Mouse (Mus musculus): ENCODE measurements around the gene Efcab10.
A peak's percentile ranks its signal among the peaks of the same experiment; 100 is the strongest.

Gene Efcab10

DNA sequence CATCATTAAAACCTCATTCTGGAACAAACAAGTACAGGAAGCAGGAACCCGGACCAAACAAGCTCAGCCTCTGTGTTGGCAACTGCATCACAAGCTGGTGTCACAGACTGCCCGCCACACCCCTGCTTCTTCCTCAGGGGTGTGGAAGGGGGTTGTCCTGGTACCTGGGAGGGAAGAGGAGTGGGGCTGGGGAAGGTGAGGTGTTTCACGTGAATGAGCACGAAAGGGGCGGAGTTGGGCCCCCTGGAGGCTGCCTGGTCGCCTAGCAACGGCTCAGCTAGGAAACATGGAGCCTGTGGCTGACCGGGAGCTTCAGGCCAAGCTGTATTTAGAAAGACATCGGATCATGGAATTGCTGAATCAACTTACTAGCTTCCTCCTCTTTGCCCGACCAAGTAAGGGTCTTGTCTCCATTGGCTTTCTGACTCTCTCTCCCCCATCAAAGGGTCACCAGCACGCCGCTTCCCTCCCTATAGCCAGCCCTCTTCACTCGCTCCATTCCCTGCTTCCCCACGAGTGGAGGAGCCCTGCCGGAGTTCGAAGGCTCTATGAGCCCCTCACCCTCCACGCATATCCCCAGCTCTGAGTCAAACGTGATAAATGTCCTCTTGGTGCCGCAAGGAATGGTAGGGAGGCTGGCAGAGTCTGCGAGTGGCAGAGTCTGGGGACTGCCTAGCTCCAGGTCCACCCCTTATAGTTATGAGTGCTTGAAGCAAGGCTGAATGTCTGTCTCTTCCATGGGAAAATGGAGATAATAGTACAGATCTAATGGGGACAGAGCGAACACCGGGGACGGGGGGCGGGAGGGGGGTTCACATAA lies at the start of gene Efcab10:
Gene Efcab10 (plus strand): TSS at position 51 of the 820 bp plus-strand sequence.
- peak; percentile 67 for DNase-seq

DNA sequence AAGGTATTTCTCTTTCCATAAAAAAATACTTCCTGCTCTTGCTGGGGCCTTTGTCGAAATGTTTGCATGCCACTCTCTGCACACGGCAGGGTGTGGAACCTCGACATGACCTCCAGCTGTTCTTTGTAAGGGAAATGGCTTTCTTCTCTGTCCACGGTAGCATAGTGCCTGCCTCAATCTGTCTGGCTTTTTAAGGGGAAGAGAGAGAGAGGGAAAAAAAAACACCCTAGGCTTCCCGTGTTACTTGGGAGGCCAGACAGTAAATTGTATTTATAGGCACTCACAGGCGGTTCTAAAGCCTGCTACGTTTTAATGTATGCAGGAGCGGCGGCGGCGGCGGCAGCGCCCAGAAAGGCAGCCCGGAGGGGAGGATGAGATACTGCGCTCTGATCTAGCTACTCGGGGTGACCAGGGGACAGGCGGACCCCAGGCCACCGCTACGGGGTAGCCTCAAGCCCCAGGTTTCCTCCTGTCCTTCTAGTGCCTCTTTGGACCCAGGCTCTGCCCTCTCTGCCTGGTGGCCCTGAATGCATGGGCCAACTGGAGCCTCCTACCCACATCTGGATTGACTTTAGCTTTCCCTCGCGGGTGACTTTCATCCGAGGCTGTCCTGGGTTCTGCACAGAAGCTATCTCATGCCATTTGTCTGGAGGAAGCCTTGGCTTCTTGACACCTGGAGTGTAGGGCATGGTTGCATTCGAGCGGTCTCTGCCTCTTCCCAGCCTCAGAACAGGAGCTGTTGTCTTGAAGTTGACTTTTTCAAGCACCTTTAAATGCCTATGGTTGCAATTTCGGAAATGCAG lies 49.5 kb upstream of the Efcab10 start:
- peak; percentile 66 for DNase-seq

DNA sequence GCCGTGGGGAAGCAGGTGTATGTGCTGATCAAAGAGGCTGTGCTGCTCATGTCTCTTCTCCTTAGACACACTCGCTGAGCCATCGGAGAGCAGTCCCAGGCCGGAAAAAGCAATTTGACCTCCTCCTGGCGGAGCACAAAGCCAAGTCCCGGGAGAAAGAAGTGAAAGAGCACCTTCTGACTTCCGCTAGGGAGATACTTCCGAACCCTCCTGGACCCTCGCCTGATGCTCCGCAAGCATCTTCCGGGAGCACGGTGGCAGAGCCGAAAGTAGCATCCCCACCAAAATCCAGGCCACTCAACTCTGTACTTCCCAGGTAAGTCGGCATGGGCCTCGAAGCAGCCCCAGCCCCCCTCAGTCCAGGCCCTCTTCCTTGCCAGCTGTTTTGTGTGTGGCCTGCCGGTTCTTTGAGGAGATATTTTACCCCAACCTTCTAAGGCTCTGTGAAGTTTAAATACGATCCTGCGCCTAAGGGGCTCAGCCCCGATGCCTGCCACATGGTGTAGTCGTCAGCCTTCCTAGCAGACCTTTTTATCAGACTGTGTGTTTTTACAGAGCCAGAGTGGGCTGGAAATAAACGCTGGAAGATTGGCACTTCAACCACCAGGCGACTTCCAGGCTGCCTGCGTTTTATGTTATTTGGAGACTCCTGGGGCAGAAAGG lies 48.8 kb upstream of the Efcab10 start:
- DNase-seq: no peak

DNA sequence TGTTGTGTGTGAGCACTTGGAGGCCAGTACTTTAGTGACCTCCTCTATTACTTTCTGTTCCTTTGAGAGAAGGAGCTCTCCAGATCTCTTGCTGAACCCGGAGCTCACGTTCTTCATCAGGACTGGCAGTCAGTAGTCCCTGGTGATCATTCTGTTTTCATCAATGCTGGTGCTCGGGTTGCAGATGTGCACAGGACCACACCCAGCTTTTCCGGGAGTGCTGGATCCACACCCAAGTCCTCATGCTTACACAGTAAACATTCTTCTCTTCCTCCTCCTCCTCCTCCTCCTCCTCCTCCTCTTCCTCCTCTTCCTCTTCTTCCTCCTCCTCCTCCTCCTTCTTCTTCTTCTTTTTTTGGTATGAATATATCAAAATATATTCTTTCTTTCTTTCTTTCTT lies 42.0 kb upstream of the Efcab10 start:
- DNase-seq: no peak

DNA sequence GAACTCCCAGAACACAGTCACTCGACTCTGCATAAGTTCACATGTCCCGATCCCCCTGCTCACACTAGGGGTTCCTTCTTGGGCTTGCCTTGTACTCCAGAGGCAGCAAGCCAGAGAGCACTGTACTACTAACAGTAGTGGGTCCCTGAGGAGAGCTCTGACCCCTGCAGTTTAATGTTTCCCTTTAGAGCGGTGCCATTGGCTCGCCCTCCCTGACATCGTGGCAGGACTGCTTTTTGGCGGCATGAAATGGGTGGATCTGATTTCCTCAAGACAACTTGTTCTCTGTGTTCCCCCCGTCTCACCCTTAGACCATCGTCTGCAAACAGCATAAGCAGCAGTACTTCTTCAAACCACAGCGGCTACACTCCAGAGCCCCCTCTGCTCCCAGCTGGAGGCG lies 36.3 kb upstream of the Efcab10 start:
- no peak for DNase-seq

DNA sequence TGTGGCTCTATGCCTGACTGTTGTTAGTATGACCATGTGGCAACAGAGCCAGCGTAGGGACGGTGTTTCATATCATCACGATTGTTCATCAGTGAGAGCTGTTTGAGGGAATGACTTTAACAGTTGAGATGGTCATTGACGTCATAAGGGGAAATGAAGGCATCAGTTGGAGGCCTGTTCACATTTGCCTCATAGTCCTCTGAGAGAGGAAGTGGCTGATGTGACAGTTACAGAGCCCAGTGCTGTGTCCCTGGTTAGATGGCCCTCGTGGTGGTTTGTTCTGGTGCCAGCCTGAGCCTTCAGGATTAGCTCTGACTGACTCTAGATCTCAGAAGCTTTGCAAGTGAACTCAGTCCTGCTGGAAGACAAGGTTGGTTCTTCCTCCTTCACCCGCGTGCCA lies 35.4 kb upstream of the Efcab10 start:
- DNase-seq: no peak

DNA sequence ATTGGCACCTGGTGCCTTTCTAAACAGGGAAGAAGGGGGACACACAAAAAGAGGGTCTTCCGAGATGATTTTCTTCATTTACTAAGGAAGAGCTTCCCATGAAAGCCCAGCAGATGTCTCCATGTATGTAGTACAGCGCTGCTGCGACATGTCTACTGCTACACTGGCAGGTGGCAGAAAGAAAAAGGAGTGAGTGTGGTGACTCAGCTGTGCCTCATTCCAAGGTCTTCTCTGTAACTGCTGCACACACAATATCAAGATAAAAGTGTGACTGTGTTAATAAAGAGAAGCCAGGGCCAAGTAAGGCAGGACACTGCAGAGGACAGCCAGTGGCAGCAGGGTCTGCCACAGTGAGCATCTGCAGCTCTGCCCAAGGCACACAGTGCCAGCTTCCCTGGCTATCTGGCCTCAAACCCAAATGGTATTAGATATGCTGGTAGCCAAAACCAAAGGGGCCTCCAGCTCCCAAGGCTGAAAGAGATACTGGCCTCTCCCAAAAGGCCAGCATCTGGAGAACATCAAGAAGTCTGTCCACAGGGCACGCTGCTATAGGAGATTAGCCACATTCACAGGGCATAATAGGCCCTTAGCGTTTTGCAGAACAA lies 34.7 kb upstream of the Efcab10 start:
- DNase-seq: peak; percentile 48

DNA sequence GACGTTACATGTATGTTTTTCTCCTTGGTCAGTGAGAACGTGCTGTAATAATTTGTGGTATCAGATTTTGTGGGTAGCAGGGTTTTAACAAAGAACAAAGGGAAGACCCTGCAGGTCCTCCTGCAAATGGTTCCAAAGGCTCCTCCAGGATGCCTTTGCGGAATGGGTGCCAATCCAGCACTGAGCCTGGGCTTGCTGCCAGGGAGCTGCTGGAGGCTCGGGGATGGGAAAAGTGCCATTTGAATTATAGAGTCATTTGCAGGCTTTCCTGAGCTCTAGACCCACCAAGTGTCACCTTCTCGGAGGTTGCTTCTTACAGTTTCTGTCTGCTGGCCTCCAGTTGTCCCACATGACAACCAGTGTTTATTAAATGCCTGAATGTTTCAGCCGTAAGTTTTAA lies 33.9 kb upstream of the Efcab10 start:
- peak; percentile 84 for DNase-seq

DNA sequence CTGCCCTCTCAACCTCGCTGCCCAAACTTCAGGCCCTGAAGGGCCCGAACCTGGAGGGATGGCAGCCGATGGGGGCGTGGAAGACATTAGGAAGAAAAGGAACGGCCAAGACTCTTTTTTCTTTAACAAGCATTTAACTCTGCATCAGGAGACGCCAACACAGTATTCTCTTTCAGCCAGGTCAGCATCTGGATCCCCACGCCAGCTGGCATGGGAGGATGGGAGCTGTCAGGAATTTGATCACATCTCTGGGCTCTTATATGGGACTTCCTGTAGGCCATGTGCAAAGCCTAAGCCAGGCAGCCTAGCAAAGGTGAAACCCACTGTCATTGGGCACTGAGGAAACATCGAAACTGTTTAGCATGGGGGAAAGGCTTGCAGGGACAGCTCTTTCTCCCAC lies 30.1 kb upstream of the Efcab10 start:
- DNase-seq: no peak

DNA sequence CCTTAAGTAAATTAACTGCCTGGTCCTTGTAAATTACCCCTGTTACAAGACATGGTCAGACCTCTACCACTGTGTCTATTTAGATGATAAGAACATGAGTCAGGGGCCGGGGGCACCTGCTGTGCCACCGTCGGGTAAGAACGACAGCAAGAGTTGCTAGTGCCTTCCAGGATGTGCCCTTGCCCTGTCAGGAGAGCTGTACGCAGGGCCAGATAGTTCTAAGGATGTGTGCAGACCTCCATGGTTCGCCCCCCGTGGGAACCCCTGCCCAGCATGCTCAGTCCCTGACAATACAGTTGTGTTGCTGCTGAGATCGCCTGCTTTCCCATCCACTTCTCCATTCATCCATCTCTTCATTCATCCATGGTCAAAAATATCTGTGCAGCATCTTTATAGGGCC lies 29.5 kb upstream of the Efcab10 start:
- DNase-seq: no peak

DNA sequence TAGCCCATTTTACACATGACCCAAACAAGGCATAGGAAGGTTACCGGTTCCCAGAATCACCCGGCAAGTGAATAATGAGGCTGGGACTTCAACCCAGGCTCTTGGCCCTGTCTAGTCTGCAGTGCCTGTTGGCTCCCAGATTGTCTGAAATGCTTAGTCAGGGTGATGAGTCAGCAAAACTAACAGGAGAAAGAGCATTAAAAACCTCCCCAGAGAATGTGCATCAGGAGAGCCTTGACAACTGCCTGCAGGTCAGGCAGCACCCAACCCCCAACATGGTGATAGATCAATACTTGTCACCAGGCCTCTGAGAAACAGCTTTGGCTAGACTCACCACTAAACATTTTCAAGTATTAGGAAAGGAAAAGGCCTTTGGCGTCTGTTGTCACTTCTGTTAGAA lies 25.1 kb upstream of the Efcab10 start:
- DNase-seq: no peak

DNA sequence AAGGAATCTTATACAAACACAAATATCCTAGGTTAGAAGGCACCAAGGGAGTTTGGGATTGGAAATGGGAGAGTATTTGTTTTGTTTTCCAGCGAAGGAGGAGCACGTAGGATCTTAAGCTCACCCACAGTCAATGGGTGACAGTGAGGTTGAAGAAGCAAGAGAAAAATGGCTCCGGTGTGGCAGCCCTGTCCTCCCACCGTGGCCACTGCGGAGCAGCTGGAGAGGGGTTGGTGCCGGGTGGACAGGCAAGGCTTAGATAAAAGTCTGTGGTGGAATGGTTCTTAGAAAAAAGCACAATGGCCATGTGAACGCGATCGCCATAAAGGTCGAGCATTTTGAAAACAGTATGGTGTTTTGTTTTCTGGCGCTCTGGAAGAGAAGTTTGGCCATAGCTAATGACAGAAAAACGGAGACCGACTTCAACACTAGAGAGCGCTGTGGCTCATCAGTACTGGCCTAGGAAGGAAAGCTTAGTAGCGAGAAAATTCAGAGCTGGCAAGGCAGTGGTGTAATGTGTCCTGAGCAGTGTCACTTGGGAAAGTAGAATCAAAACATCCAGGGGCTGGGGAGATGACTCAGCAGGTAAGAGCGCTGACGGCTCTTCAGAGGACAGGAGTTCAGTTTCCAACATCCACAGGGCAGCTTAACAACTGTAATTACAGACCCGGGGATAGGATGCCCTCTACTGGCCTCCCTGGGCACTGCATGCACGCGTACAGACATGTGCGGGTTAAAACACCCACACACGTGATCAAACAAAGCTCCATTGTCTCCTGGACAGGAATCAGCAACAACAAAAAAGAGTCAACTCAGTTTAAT lies 14.8 kb upstream of the Efcab10 start:
- DNase-seq: peak; percentile 63

DNA sequence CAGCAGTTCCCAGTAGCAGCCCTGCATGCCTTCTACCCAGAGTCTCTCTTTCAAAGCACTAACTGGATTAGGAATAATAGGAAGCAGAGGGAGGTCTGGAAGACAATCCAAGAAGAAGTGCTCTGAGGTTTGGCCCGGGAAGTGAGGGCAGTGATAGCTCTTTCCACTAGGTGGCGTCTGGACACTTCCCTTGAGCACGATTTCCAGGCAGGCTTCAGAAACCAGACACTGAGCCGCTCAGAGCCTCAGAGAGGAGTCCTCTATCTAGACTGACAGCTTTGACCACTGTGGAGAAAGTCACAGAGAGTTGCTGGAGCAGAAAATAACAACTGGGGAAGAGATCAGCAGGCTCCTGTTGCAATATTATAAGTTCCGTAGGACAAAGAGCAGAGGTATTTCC lies 5.8 kb upstream of the Efcab10 start:
- DNase-seq: peak; percentile 78

DNA sequence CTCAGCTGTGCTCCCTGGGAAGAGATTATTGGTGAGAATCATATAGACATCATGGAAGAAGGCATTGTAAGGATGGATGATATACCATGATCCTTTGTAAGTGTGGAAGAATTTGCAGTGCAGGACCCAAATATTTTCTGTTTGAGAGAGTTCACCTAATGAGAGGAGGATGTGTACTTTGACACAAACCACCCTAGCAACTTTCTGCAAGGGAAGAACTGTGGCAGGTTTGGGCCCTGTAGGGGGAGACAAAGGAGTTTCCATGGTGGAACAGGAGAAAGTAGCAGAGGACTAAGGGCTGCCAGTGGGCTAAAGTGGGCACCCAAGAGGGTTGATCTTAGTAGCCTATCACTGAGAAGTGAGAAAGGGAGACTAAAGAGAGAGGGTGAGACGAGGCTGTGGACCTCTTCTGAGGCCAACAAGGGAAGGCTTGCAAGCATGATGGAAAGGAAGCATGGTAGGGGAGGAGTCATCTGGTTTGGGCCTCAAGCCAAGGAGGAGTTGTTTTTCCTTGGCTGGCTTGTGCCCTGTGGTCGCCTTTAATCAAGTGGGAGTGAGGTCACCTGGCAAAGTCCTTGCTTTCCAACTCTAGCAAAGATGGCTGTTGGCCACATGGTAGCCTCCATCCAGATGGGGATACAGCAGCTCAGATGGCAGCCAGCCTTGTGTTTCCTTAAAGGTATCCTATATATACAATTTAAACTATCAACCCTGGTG lies 3.7 kb upstream of the Efcab10 start:
- DNase-seq: no peak

DNA sequence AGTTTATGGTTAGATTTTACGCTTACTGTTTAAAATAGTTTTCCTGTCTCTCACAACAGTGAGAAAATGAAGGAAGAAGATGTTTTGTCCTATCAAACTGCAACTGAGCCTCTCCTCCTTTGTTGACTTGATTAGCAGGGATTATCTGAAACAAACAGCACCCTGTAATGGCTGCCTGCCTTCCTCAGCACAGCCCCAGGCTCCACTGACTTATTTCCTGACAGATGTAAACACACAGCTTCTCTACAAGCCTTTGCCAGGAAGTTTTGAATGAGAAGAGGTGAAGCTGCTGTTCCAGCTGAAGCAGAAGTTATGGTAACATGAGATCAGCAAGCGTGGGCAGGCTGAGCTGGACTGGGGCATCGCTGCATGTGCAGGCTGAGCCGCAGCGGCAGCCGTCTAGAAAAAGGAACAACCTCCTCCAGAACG lies 8.6 kb downstream of the Efcab10 start:
- peak; percentile 49 for DNase-seq

DNA sequence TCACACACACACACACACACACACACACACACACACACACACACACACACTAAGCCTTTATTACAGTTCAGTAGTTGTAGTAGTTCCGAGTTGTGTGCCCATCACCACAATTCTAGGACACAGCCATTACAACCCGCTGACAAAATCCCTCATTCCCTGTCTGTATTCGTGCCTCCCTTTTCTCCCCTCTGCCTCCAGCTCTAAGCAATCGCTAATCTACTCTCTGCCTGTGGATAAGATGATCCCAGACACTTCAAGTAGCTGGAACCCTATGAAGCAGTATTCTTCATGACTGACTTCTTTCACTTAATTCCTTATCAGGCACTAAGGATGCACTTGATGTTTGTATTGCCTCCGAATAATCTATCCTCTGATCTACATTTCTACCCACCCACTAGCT lies 10.3 kb downstream of the Efcab10 start:
- no peak for DNase-seq

DNA sequence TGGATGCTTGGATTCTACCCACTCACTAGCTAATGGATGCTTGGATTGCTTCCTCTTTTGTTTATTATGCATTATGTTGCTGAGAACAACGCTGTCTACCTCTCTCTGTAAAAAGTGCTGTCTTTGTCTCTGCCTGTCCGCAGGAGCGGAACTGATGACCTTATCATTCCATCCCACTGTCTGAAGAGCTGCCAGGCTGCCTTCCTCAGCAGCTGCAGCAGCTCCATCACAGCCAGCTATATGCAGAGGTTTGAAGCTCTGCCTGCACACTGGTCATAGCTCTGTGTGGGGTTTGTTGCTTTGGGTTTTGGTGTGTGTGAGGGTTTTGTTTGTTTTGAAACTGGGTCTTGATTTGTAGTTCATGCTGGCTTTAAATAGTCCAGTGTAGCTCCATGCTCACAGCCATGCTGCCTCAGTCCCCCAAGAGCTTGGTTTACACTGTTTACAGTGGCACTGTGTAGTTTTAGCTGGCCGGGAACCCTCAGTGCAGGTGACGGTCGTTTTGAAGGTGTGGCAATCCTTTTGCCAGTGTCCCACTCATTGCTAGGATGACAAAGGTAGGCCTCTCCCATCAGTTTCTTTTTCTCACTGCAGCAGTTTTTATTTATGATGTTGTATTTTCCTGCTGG lies 10.9 kb downstream of the Efcab10 start:
- DNase-seq: peak; percentile 18

DNA sequence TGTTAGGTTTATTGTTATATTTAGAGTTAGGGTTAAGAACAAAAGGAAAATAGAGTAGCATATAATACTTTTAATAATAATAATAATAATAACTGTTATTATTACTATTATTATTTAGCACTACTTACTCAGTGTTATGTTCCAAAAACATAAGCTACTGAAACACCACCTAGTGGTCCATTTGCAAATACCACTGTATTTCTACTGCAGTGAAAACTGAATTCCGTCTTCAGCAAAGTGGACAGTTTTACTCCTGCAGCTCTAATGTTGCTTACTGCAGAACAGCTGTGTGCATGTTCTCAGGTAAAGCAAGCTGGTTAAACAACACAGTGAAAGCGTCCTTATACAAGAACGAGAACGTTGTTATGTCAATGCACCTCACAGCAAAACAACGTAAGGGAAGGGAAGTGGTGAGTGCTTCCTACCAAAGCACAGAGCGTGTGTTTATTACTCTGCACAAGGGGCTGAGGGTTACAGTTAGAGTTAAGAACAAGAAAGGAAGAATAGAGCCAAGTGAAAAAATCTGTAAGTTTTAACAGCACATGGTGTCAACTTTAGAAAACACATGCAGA lies 17.0 kb downstream of the Efcab10 start:
- no peak for DNase-seq

DNA sequence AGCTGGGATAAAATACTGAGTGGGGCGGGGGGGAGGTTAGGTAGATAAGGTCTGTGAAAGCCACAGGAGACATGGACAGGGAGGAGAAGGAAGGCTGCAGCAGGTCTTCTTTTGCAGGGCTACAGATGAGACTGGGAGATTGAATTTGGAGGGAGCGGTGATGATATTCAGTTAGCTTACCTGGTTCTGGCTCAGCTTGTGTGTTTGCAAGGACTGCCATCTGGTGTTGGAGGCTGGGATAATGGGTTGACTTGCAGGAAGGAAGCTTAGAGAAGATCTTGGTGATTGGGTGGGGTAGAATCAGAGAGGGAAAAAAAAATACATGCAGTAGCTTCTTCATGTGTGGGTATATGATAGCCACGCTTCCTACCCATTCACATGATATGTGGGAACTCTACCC lies 29.7 kb downstream of the Efcab10 start:
- DNase-seq: peak; percentile 64

DNA sequence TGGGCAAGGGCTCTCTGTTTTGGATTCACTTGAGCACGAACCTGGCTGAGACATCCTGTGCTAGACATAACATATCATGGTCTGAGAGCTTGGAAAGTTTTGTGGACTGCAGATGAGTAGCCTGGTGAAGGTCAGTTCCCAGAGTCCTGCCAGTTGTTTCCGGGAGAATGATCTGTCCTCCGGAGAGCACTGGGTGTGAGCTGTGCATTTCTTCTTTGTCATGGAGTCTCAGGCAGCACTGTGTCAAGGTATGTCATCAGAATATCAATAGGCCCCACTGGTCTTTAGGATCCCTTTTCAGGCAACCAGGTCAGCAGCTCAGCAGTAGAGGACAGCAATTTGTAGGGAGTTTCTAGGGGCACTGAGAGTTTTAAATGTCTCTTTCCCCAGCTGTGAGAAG lies 32.6 kb downstream of the Efcab10 start:
- no peak for DNase-seq

DNA sequence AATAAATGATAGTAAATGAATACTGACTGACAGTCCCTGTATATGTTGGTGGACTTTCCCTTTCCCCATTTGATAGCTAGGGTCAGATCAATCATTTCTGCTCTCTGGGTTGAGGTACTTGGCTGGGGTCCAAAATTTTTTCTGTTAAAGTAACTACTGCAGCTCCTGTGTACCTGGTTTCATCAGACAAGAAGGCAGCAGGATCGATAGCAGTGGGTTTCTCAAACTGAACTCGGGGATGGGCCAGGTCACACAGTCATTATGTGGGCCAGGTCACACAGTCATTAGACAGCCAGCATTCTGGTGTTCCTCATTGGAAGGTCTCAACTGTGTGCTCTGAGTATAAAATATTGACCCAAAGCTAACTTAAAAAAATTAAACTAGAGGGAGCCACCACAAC lies 33.1 kb downstream of the Efcab10 start:
- DNase-seq: no peak

Data from right cerebral cortex, adult 18-20 months (tissue).